Mouse (Mus musculus) CH12.LX (cell line): ENCODE results near the gene Fermt3. TPM values are rescaled to one million over a fixed set of nuclear protein-coding genes. Genes with fewer than 3 reads are reported as not detected.

Experiments
- DNase-seq: peaks from one replicate; pipeline ENCODE4 v3.0.0-alpha.2; 2013; ENCODE audit errors: extremely low read depth
- H3K27ac ChIP-seq: 2 replicates; pipeline ENCODE4 v1.5.1; 2012; ENCODE audit warnings: low read depth, mild to moderate bottlenecking, control low read depth, moderate library complexity; ENCODE audit not compliant: insufficient read depth
- H3K27me3 ChIP-seq: replicated peaks from 2 replicates; pipeline ENCODE3; 2012; ENCODE audit warnings: inconsistent platforms
- H3K36me3 ChIP-seq, 2 experiments: replicated peaks in 1 of 2; 2 replicates each; pipeline versions ENCODE3 to v1.6.1; 2012; ENCODE audit warnings: inconsistent platforms in 1 of 2, low read length in 1 of 2, mild to moderate bottlenecking in 1 of 2, mixed read lengths in 1 of 2, moderate library complexity in 1 of 2; ENCODE audit not compliant: control insufficient read depth in 1 of 2, insufficient read depth in 1 of 2
- H3K4me1 ChIP-seq, 2 experiments: 2 replicates each; pipeline ENCODE4 v1.6.1; 2012; ENCODE audit warnings: inconsistent platforms in 1 of 2, moderate library complexity in 1 of 2; ENCODE audit not compliant: insufficient read depth in 2 of 2, control insufficient read depth in 1 of 2
- H3K4me2 ChIP-seq: 2 replicates; pipeline ENCODE4 v1.6.1; 2012; ENCODE audit warnings: low read depth, mild to moderate bottlenecking, control low read depth; ENCODE audit not compliant: poor library complexity, insufficient read depth, severe bottlenecking
- H3K4me3 ChIP-seq, 3 experiments: fragments of 150-350 bp in 1 of 3; sonication (generic) in 1 of 3; replicated peaks in 1 of 3; 2 replicates each; pipeline versions ENCODE3 to v1.5.1; 2011 to 2012; ENCODE audit warnings: low read depth in 2 of 3, low read length in 2 of 3, mild to moderate bottlenecking in 2 of 3, moderate library complexity in 2 of 3, control low read depth in 1 of 3, improper control_type of control experiment in 1 of 3, inconsistent platforms in 1 of 3, mixed read lengths in 1 of 3; ENCODE audit not compliant: poor library complexity in 1 of 3
- H3K79me2 ChIP-seq: replicated peaks from 2 replicates; pipeline ENCODE4 v1.6.1; 2012; ENCODE audit warnings: mild to moderate bottlenecking, moderate library complexity; ENCODE audit not compliant: control insufficient read depth, poor library complexity, insufficient read depth, severe bottlenecking; ENCODE audit errors: extremely low read depth
- H3K9ac ChIP-seq: 2 replicates; pipeline ENCODE4 v1.6.1; 2012; ENCODE audit warnings: low read depth, mild to moderate bottlenecking, control low read depth, moderate library complexity; ENCODE audit not compliant: insufficient read depth
- H3K9me3 ChIP-seq: replicated peaks from 2 replicates; pipeline ENCODE3; 2012; ENCODE audit warnings: low read length, inconsistent platforms, mixed read lengths
- BHLHE40 ChIP-seq: IDR thresholded peaks from 2 replicates; pipeline ENCODE4 v1.6.1; 2011; ENCODE audit warnings: mild to moderate bottlenecking, low read depth, low read length, improper control_type of control experiment
- CHD2 ChIP-seq: IDR thresholded peaks from 2 replicates; pipeline ENCODE4 v1.6.1; 2011; ENCODE audit warnings: low read length, improper control_type of control experiment
- CTCF ChIP-seq, 2 experiments: IDR thresholded peaks in 1 of 2; conservative IDR thresholded peaks in 1 of 2; 2 replicates each; pipeline ENCODE4 v1.5.1; 2011 to 2012; ENCODE audit warnings: low read depth in 2 of 2, low read length in 2 of 2, improper control_type of control experiment in 1 of 2, inconsistent platforms in 1 of 2, mild to moderate bottlenecking in 1 of 2, moderate library complexity in 1 of 2
- EP300 ChIP-seq: IDR thresholded peaks from 2 replicates; pipeline ENCODE4 v1.6.1; 2011; ENCODE audit warnings: low read length, improper control_type of control experiment
- HCFC1 ChIP-seq: IDR thresholded peaks from 2 replicates; pipeline ENCODE4 v1.6.1; 2012; ENCODE audit warnings: low read depth, mild to moderate bottlenecking, inconsistent platforms, low read length, improper control_type of control experiment
- IRF4 ChIP-seq: IDR thresholded peaks from 2 replicates; pipeline ENCODE4 v1.6.1; 2014; ENCODE audit warnings: low read depth, mild to moderate bottlenecking, inconsistent platforms, low read length, improper control_type of control experiment
- JUN ChIP-seq: IDR thresholded peaks from 2 replicates; pipeline ENCODE4 v1.6.1; 2011; ENCODE audit warnings: low read depth, mild to moderate bottlenecking, low read length, improper control_type of control experiment, moderate library complexity; ENCODE audit not compliant: insufficient read depth
- JUND ChIP-seq: conservative IDR thresholded peaks from 2 replicates; pipeline ENCODE4 v1.6.1; 2011; ENCODE audit warnings: low read depth, low read length, improper control_type of control experiment
- KAT2A ChIP-seq: IDR thresholded peaks from 2 replicates; pipeline ENCODE4 v1.6.1; 2012; ENCODE audit warnings: low read length, improper control_type of control experiment, inconsistent platforms; ENCODE audit not compliant: insufficient replicate concordance
- MAX ChIP-seq: IDR thresholded peaks from 2 replicates; pipeline ENCODE4 v1.6.1; 2011; ENCODE audit warnings: low read length, improper control_type of control experiment
- MAZ ChIP-seq: IDR thresholded peaks from 2 replicates; pipeline ENCODE4 v1.6.1; 2012; ENCODE audit warnings: low read depth, mild to moderate bottlenecking, inconsistent platforms, low read length, improper control_type of control experiment, moderate library complexity
- MEF2A ChIP-seq: IDR thresholded peaks from 2 replicates; pipeline ENCODE4 v1.6.1; 2014; ENCODE audit warnings: low read depth, mild to moderate bottlenecking, inconsistent platforms, low read length, improper control_type of control experiment, borderline replicate concordance
- MXI1 ChIP-seq: IDR thresholded peaks from 2 replicates; pipeline ENCODE4 v1.6.1; 2011; ENCODE audit warnings: mild to moderate bottlenecking, low read depth, low read length, improper control_type of control experiment
- NELFE ChIP-seq: IDR thresholded peaks from 2 replicates; pipeline ENCODE4 v1.6.1; 2011; ENCODE audit warnings: low read depth, low read length, improper control_type of control experiment
- NRF1 ChIP-seq: IDR thresholded peaks from 2 replicates; pipeline ENCODE4 v1.6.1; 2014; ENCODE audit warnings: low read depth, mild to moderate bottlenecking, inconsistent platforms, low read length, improper control_type of control experiment, moderate library complexity
- POLR2A ChIP-seq: IDR thresholded peaks from 2 replicates; pipeline ENCODE4 v1.6.1; 2011; ENCODE audit warnings: low read depth, mild to moderate bottlenecking, improper control_type of control experiment, low read length
- SIN3A ChIP-seq: IDR thresholded peaks from 2 replicates; pipeline ENCODE4 v1.6.1; 2012; ENCODE audit warnings: low read length, improper control_type of control experiment, inconsistent platforms
- TBP ChIP-seq: conservative IDR thresholded peaks from 2 replicates; pipeline ENCODE4 v1.6.1; 2011; ENCODE audit warnings: low read depth, low read length, improper control_type of control experiment
- ZKSCAN1 ChIP-seq: IDR thresholded peaks from 2 replicates; pipeline ENCODE4 v1.6.1; 2012; ENCODE audit warnings: low read depth, inconsistent platforms, low read length, improper control_type of control experiment, borderline replicate concordance
- ZNF384 ChIP-seq: IDR thresholded peaks from 2 replicates; pipeline ENCODE4 v1.6.1; 2012; ENCODE audit warnings: low read depth, low read length, improper control_type of control experiment, inconsistent platforms
- dilution Hi-C: fragments of 300-500 bp; cut with MboI; formaldehyde crosslinking; loops from 2 replicates; pipeline ENCODE4 v1.14.3; 2020; ENCODE audit warnings: low sequenced_read_pairs; ENCODE audit not compliant: extremely low pct_unique_long_range_greater_than_20kb, extremely low pct_ligation_motif_present
- in situ Hi-C: fragments of 300-500 bp; cut with MboI; formaldehyde crosslinking; loops from 3 replicates; pipeline ENCODE4 v1.14.3; 2019; ENCODE audit warnings: low sequenced_read_pairs, low pct_ligation_motif_present, low pct_unique_long_range_greater_than_20kb, mixed read lengths
- polyA plus RNA-seq: library from polyadenylated mRNA; unstranded; fragments of >175 nt; gene quantifications from 2 replicates; pipeline ENCODE4 v1.2.1, GENCODE M21; 2012; ENCODE audit warnings: low read depth; ENCODE audit not compliant: insufficient read length
- total RNA-seq, 2 experiments: library from RNA; depleted of rRNA; stranded (reverse); fragments of 300-350 nt in 1 of 2; fragments of >200 nt in 1 of 2; gene quantifications; 2 replicates each; pipeline ENCODE4 v1.2.3; 2012 to 2014

The Fermt3 gene
- total and polyA plus RNA-seq, 3 experiments = 47.0 to 65.1 (median 57.4) TPM

DNA sequence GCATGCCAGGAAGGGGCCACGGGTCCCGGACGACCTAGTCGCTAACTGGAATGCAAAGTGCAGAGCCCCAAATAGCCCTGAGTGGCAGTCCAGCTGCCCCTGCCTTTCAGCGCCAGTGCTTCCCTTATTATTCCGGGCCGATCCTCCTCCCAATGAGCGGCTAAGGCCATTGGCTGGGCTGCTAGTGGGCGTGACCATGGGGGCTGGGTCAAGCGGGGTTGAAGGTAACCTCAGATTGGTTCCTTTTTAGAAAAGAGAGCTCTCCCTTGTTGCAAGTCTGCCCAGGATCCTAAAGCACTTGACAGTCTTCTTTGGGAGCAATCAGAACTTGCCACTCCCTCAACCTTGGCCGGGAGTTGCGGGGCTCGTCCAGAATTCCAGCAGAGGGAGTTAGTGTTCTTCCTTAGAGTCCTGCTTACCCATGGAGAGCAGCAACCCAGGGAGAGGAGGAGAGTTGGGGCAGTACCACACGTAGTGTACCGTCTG lies 38.5 kb upstream of the Fermt3 start:
- Histone ChIP-seq H3K4me2 (peak overlapping the region; percentile 89), H3K27me3 (peaks cover 78% of the 10 kb centered on the region), H3K79me2 (no peaks in the 10 kb centered on the region), H3K4me1 (peaks cover 9 to 22% of the 10 kb centered on the region in 2 experiments), H3K36me3 (no peaks in the 10 kb centered on the region), H3K27ac (no peak overlapping the region), H3K9me3 (peaks cover 1% of the 10 kb centered on the region), H3K9ac (no peak overlapping the region; the same call in 1 of the 2 replicates), H3K4me3 (peak overlapping the region in 2 of 3 experiments; percentile 44 to 57)
- dilution Hi-C loops = no loop called here
- in situ Hi-C loops = loop anchor here (5.0 to 25.0 kb wide), 2 partner anchors 150 to 355 kb away; partner anchors contain the start of genes 2700081O15Rik and Otub1
- peak; percentile 80 for DNase-seq
- TF ChIP-seq SIN3A = 0 out of 2 replicates have a peak, but pooled peaks have one; percentile 4
- TF ChIP-seq IRF4 = no peak
- TF ChIP-seq POLR2A = peak; percentile 56; the same call in 1 of the 2 replicates
- no peak for TF ChIP-seq ZKSCAN1
- no peak for TF ChIP-seq ZNF384
- 0 out of 2 replicates have a peak, but pooled peaks have one; percentile 24 for TF ChIP-seq TBP

DNA sequence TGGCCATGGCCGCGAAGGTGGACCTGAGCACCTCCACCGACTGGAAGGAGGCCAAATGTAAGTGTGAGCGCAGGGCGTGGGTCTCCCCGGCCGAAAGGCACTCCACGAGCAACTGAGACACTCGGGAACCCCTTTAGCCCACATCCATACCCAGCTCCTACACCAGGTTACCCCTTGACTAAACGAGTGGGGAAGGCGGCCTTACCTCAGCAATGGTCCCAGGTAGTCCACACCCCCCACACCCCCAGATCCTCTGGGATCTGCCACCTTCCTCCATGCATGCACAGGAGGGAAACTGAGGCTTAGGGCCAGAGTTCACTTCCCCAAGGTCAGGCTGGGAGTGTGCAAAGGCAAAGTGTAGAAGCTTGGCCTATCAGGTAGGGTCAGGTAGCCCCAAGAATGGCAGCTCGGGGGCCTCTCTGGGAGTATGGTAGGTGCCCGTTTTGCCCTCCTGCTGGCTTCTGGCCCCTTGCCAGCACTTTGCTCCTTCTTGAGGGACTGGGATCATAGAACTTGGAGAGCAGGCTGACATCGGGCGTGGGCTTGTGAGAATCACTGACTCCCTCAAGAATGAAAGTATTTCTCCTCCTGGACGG lies 38.0 kb upstream of the Fermt3 start:
- H3K4me1 ChIP-seq = peaks cover 9 to 22% of the 10 kb centered on the region in 2 experiments
- no peak for DNase-seq
- H3K9ac ChIP-seq = no peak overlapping the region; the same call in 1 of the 2 replicates
- H3K27ac ChIP-seq = no peak overlapping the region
- peaks cover 79% of the 10 kb centered on the region for H3K27me3 ChIP-seq
- peaks cover 2% of the 10 kb centered on the region for H3K9me3 ChIP-seq
- TF ChIP-seq SIN3A (0 out of 2 replicates have a peak, but pooled peaks have one; percentile 10), MXI1 (no peak), JUN (no peak)
- H3K4me2 ChIP-seq = peak overlapping the region; percentile 89
- dilution Hi-C loops (no loop called here), in situ Hi-C loops (loop anchor here (5.0 to 25.0 kb wide), 2 partner anchors 150 to 355 kb away; partner anchors contain the start of genes 2700081O15Rik and Otub1)
- no peaks in the 10 kb centered on the region for H3K79me2 ChIP-seq
- no peaks in the 10 kb centered on the region for H3K36me3 ChIP-seq
- H3K4me3 ChIP-seq = peak overlapping the region; percentile 18 to 57 (median 44)

DNA sequence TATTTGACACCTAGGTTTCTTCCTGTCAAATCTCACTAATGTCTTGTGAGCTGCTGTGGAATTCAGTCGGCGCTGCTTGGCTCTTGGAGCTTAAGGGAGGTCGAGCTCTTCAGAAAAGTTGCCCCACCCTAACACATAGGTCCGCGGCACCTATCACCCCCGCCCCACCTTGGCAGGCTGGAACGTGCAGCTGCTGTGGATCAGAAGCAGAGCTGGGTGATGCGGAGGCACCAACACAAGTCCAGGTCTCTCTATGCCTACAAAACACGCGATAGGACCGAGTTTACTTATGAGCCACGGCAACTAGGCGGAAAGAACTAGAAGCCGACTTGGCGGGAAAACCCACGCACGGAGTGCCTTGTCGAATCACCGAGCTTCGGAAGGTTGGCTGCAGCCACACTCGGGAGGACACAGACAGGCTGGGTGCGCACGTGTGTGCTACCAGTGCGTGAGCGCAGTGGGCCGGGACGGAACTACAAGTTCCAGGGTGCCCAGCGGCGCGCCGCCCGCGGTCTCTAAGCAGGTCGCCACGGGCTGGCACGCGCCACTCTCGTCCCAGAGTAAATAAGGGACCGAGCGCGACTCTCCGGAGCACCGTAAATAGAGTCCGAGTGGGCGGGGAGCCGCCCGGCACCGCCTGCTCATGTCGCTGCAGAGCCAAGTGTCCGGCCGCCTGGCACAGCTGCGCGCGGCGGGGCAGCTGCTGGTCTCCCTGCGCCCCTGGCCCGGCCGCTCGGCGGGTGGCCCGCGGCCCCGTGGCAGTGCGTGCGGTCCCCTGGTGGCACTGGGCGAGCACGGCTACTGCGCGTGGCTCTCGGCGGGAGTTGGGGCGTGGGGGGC lies 37.2 kb upstream of the Fermt3 start, which contains the start of gene Macrod1:
Macrod1 (plus strand) TSS at position 563 of the 840 bp plus-strand sequence.
- dilution Hi-C loops (no loop called here), in situ Hi-C loops (loop anchor here (5.0 to 25.0 kb wide), 2 partner anchors 151 to 356 kb away; partner anchors contain the start of genes 2700081O15Rik and Otub1)
- Histone ChIP-seq H3K36me3 (no peaks in the 10 kb centered on the region), H3K4me3 (peak within 1 kb of the TSS; percentile 18 to 57 (median 44)), H3K9me3 (peaks cover 2% of the 10 kb centered on the region), H3K4me1 (peaks cover 9 to 22% of the 10 kb centered on the region in 2 experiments), H3K9ac (peak within 1 kb of the TSS; percentile 4; the same call in 1 of the 2 replicates), H3K27ac (no peak within 1 kb of the TSS), H3K27me3 (peaks cover 78% of the 10 kb centered on the region), H3K4me2 (peak within 1 kb of the TSS; percentile 89), H3K79me2 (no peaks in the 10 kb centered on the region)
- DNase-seq = peak; percentile 28
- peak; percentile 83 for TF ChIP-seq HCFC1
- no peak for TF ChIP-seq ZKSCAN1
- TF ChIP-seq CHD2 = no peak
- no peak for TF ChIP-seq CTCF (conservative IDR thresholded peaks at IDR 0.05 in 1 of 2, IDR thresholded peaks at IDR 0.05 in 1 of 2; ENCODE audit: low read depth in 2 of 2, low read length in 2 of 2)
- peak; percentile 70; the same call in 1 of the 2 replicates for TF ChIP-seq MAX
- TF ChIP-seq MEF2A = 0 out of 2 replicates have a peak, but pooled peaks have one; percentile 19
- TF ChIP-seq IRF4 = 0 out of 2 replicates have a peak, but pooled peaks have one; percentile 13
- no peak for TF ChIP-seq JUND
- no peak for TF ChIP-seq MAZ
- TF ChIP-seq NELFE = no peak
- no peak; the same call in 1 of the 2 replicates for TF ChIP-seq POLR2A
- TF ChIP-seq JUN = no peak
- TF ChIP-seq ZNF384 = no peak
- peak; percentile 41; the same call in 1 of the 2 replicates for TF ChIP-seq NRF1
- TF ChIP-seq KAT2A = 0 out of 2 replicates have a peak, but pooled peaks have one; percentile 23
- no peak for TF ChIP-seq EP300
- TF ChIP-seq SIN3A = 0 out of 2 replicates have a peak, but pooled peaks have one; percentile 47
- TF ChIP-seq BHLHE40 = peak; percentile 93
